Mouse (Mus musculus): ENCODE measurements around the gene Btbd9. TPM values are rescaled to one million over a fixed set of nuclear protein-coding genes. Genes with fewer than 3 reads are reported as not detected.

Gene Btbd9
- polyA plus RNA-seq, 2 experiments: 18.3 to 46.9 TPM

GRCm38 (mm10) chr17:30347101-30347613 is 229.1 kb downstream of the Btbd9 start:
- peaks cover 9% of the 10 kb centered on the region for H3K4me1 ChIP-seq (ENCODE audit: control insufficient read depth, insufficient read depth, low read length)
- no peaks in the 10 kb centered on the region for H3K9me3 ChIP-seq (ENCODE audit: control insufficient read depth, low read length)
- no peak for TF ChIP-seq POLR2A (IDR thresholded peaks at IDR 0.05; ENCODE audit: borderline replicate concordance, extremely low read depth, insufficient read depth, insufficient read length)
- no peak overlapping the region for H3K4me3 ChIP-seq (replicated peaks; ENCODE audit: low read length)
- H3K27me3 ChIP-seq (ENCODE audit: control insufficient read depth, insufficient read depth, low read length): no peaks in the 10 kb centered on the region
- ATAC-seq (ENCODE audit: low FRiP score, low read depth) (no peak), DNase-seq (ENCODE audit: low spot score) (no peak)
- H3K9ac ChIP-seq (ENCODE audit: low read depth, low read length, severe bottlenecking): no peak overlapping the region
- 13% methylated on average over 10 of the region's 10 CpGs for WGBS
- no peak overlapping the region for H3K4me2 ChIP-seq (replicated peaks; ENCODE audit: low read depth, low read length, severe bottlenecking)
- H3K36me3 ChIP-seq (ENCODE audit: control insufficient read depth, insufficient read depth, low read length): no peaks in the 10 kb centered on the region
- no peak overlapping the region for H3K27ac ChIP-seq (replicated peaks; ENCODE audit: low read depth, low read length)

DNA sequence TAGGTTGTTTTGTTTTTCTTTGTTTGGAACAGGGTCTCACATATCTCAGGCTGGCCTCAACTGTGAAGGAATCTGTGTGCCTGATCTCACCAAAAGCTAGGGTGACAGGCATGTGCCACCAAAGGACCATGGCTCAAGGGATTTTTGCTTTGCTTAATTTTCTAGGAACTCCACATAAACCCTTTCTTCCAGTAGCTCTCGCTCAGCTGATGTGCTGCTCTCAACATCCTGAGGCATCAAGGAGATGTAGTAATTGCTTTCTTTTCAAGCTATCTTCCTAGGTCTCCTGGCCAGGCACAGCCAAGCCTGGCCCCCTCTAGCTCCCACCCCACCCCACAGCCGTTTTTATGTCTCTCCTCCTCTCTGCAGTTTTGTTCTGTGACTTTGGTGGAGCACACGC is 231.3 kb downstream of the Btbd9 start:
- ATAC-seq (ENCODE audit: low FRiP score, low read depth): no peak
- H3K36me3 ChIP-seq (ENCODE audit: control insufficient read depth, insufficient read depth, low read length): no peaks in the 10 kb centered on the region

DNA sequence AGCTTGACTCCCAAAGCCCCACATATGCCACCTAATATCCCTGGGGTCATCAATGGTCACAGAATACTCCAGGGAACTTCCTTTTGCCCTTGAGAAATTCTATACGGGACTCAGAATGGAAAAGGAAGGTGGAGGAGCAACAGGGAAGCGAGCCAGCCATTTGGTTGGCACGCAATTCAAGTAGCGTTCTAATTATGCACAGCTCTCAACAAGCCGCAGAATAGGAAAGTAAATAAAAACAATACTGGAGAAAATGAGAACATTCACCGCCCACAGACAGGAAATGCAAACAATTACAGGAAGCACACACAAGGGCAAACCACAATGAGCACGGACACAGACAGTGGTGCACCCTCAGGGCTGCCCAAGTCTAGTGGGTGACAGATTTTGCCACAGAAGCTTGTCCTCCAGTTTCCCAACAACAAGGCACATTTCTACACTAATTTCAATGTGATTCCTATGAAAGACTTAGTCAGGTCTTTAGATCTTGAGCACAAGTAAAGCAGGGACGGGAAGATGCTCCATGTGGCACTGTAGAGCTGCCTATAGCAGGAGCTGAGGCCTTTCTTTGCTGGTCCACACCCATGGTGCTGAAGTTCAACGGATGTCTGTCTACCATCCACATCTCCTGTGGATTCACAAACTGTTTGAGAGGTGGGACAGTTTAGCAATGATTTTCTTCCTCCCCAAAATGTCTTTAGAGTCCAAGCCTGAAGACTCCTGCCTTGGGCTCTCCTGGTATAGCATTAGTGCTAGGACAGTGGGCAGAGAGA is 232.4 kb downstream of the Btbd9 start:
- Histone ChIP-seq H3K36me3 (ENCODE audit: control insufficient read depth, insufficient read depth, low read length) (no peaks in the 10 kb centered on the region), H3K4me2 (replicated peaks; ENCODE audit: low read depth, low read length, severe bottlenecking) (no peak overlapping the region), H3K4me3 (replicated peaks; ENCODE audit: low read length) (no peak overlapping the region), H3K4me1 (ENCODE audit: control insufficient read depth, insufficient read depth, low read length) (peaks cover 9% of the 10 kb centered on the region), H3K9ac (ENCODE audit: low read depth, low read length, severe bottlenecking) (no peak overlapping the region), H3K27ac (replicated peaks; ENCODE audit: low read depth, low read length) (no peak overlapping the region), H3K27me3 (ENCODE audit: control insufficient read depth, insufficient read depth, low read length) (no peaks in the 10 kb centered on the region), H3K9me3 (ENCODE audit: control insufficient read depth, low read length) (no peaks in the 10 kb centered on the region)
- DNase-seq (ENCODE audit: low spot score): no peak
- 82% methylated on average over 9 of the region's 9 CpGs for WGBS
- ATAC-seq (ENCODE audit: low FRiP score, low read depth): no peak
- no peak for TF ChIP-seq POLR2A (IDR thresholded peaks at IDR 0.05; ENCODE audit: borderline replicate concordance, extremely low read depth, insufficient read depth, insufficient read length)

More for the DNA sequence above, 231.3 kb downstream of the Btbd9 start:
- Histone ChIP-seq H3K4me3 (replicated peaks; ENCODE audit: low read length) (no peak overlapping the region), H3K27me3 (ENCODE audit: control insufficient read depth, insufficient read depth, low read length) (no peaks in the 10 kb centered on the region), H3K9ac (ENCODE audit: low read depth, low read length, severe bottlenecking) (no peak overlapping the region), H3K27ac (replicated peaks; ENCODE audit: low read depth, low read length) (no peak overlapping the region), H3K9me3 (ENCODE audit: control insufficient read depth, low read length) (no peaks in the 10 kb centered on the region), H3K4me1 (ENCODE audit: control insufficient read depth, insufficient read depth, low read length) (peaks cover 9% of the 10 kb centered on the region), H3K4me2 (replicated peaks; ENCODE audit: low read depth, low read length, severe bottlenecking) (no peak overlapping the region)
- no peak for TF ChIP-seq POLR2A (IDR thresholded peaks at IDR 0.05; ENCODE audit: borderline replicate concordance, extremely low read depth, insufficient read depth, insufficient read length)
- no peak for DNase-seq (ENCODE audit: low spot score)
- WGBS: 79% methylated on average over 3 of the region's 3 CpGs

DNA sequence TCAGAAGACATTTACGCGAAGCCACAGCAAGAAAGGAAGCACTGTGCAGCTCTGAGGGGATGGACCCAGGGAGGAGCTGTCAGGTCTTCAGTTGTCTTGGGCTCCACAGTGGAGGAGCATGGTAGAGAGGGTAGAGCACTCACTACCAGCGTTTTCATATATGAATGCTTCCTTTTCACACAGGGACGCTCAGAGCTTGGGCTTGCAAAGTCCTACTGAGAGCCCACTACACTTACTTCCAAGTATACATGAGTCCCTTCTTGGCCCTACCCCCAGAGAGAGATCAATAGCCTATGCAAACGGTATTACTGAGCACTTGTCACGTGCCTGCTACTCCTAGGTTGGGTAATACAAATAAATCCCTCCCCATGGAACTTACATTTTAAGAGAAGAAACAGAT is 234.7 kb downstream of the Btbd9 start:
- H3K27ac ChIP-seq (replicated peaks; ENCODE audit: low read depth, low read length): no peak overlapping the region
- ATAC-seq (ENCODE audit: low FRiP score, low read depth) (no peak), DNase-seq (ENCODE audit: low spot score) (no peak)
- H3K27me3 ChIP-seq (ENCODE audit: control insufficient read depth, insufficient read depth, low read length): no peaks in the 10 kb centered on the region
- no peaks in the 10 kb centered on the region for H3K36me3 ChIP-seq (ENCODE audit: control insufficient read depth, insufficient read depth, low read length)
- no peak overlapping the region for H3K4me3 ChIP-seq (replicated peaks; ENCODE audit: low read length)
- H3K4me2 ChIP-seq (replicated peaks; ENCODE audit: low read depth, low read length, severe bottlenecking): no peak overlapping the region
- no peak for TF ChIP-seq POLR2A (IDR thresholded peaks at IDR 0.05; ENCODE audit: borderline replicate concordance, extremely low read depth, insufficient read depth, insufficient read length)
- peaks cover 3% of the 10 kb centered on the region; the same call in 1 of the 2 replicates for H3K4me1 ChIP-seq (ENCODE audit: control insufficient read depth, insufficient read depth, low read length)
- H3K9ac ChIP-seq (ENCODE audit: low read depth, low read length, severe bottlenecking): no peak overlapping the region
- WGBS: 67% methylated on average over 6 of the region's 6 CpGs
- no peaks in the 10 kb centered on the region for H3K9me3 ChIP-seq (ENCODE audit: control insufficient read depth, low read length)

GRCm38 (mm10) chr17:30340495-30341126 is 235.7 kb downstream of the Btbd9 start:
- Histone ChIP-seq H3K27ac (replicated peaks; ENCODE audit: low read depth, low read length) (no peak overlapping the region), H3K36me3 (ENCODE audit: control insufficient read depth, insufficient read depth, low read length) (no peaks in the 10 kb centered on the region), H3K27me3 (ENCODE audit: control insufficient read depth, insufficient read depth, low read length) (no peaks in the 10 kb centered on the region), H3K4me1 (ENCODE audit: control insufficient read depth, insufficient read depth, low read length) (peaks cover 11% of the 10 kb centered on the region), H3K9me3 (ENCODE audit: control insufficient read depth, low read length) (no peaks in the 10 kb centered on the region), H3K4me3 (replicated peaks; ENCODE audit: low read length) (no peak overlapping the region), H3K4me2 (replicated peaks; ENCODE audit: low read depth, low read length, severe bottlenecking) (no peak overlapping the region), H3K9ac (ENCODE audit: low read depth, low read length, severe bottlenecking) (no peak overlapping the region)
- no peak for TF ChIP-seq POLR2A (IDR thresholded peaks at IDR 0.05; ENCODE audit: borderline replicate concordance, extremely low read depth, insufficient read depth, insufficient read length)
- no peak for DNase-seq (ENCODE audit: low spot score)
- 84% methylated on average over 13 of the region's 13 CpGs for WGBS
- ATAC-seq (ENCODE audit: low FRiP score, low read depth): no peak

All from limb, embryonic 14.5 days (tissue).